Mouse (Mus musculus) right cerebral cortex, adult 2 months (tissue): ENCODE data around the gene Zfp941.
A peak's percentile ranks its signal among the peaks of the same experiment; 100 is the strongest.

Experiments
- DNase-seq, 2 experiments: peaks; one replicate each; pipeline ENCODE4 v3.0.0; 2021 to 2022; ENCODE audit warnings: low spot score in 2 of 2

The Zfp941 gene

GRCm38 (mm10) chr7:140840750-140841735 is 19.1 kb upstream of the Zfp941 start:
- DNase-seq, result no peak

DNA sequence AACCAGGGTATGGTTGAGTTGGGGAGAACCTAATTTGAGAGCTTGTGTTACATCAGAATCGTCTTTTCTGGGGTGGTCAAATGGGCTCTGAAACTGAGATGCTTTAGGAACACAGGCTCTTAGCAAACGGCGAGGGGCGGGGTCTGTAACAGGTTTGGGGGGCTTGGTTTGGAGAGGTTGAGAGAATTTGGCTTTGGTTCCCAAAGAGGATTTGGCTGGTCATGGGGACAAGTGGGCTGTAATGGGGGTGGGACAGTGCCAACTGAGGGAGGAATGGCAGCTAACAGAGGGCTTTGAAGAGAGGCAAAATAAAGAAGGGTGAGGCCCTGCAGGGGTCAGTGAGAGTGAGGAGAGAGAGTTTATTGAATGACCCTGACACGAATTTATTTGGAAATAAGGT is 17.6 kb upstream of the Zfp941 start:
- DNase-seq, result no peak

- peak in 1 of 2 experiments; percentile 40 for DNase-seq
Observed at GRCm38 (mm10) chr7:140836243-140837115, 14.5 kb upstream of the Zfp941 start.

DNA sequence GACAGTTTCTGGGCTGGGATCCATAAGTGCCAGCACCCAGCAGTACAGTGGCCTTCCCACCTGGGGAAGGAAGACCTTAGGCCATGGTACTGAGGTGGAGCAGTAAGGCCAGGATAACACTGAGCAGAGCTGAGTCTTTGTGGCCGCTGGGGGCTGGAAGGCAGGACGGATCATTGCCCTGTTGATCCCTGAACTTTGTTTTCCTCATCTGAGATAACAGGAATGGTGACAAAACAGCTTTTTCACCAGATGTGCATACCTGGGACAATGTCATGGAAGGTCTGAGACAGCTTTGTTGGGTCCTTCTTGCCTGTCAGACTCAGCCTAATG is 13.7 kb upstream of the Zfp941 start:
- no peak for DNase-seq

DNA sequence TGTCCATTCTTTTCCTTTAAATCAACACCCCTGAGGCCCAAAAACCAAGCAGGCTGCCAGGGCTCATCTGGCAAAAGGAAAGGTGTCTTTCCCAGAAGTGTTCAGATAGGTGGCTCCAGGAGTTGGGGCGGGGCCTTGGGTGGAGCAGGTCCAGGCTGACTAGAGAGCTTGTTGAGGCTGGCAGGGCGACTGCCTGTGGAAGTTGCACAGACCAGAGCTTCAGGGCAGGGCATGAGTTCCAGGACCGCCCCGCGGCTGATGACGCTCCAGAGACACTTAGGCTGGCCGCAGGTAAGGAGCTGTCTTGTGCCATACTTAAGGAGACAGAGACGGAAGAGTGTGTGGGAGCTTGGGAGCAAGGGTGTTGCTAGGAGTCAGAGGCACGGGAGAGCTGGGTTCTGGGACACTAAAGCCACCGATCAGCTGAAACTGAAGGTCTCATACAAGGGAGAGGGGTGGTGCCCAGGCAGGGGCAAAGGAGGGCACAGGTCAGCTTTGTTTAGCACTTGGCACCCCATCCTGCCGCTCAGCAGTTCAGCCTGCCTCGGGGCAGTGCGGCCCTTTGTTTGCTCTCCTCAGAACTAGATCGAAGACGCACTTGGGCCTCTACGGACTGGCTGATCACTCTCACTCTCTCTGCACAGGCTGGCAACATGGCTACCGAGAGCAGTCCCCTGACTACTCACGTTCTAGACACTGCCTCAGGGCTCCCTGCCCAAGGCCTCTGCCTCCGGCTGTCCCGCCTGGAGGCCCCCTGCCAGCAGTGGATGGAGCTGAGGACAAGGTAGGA is 13.2 kb upstream of the Zfp941 start, which contains the start of gene Urah:
TSS of gene Urah (plus strand) at position 51 of the 790 bp plus-strand sequence.
- DNase-seq, result no peak

GRCm38 (mm10) chr7:140833341-140833740 is 11.4 kb upstream of the Zfp941 start:
- no peak for DNase-seq

DNA sequence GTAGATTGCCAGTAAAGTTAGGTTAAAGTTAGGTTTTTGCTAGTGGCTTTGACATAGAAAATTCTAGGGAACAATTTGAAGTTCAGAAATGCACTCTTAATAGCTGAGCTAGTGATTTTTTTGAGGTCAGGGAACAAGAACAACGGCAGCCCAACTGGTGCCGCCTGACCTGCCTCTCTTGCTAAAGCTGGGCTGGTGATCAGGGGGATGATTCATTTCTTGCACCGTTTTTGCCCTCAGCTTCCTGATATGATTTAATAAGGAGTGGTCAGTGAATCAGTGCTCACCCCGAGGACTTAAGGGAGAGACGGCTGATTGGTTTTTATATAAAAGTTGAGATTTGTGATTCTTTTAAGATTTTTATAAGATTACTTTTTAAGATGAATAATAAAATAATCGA is 9.5 kb upstream of the Zfp941 start:
- DNase-seq, result no peak

GRCm38 (mm10) chr7:140828171-140828881 is 6.3 kb upstream of the Zfp941 start:
- peak; percentile 65 to 68 for DNase-seq

DNA sequence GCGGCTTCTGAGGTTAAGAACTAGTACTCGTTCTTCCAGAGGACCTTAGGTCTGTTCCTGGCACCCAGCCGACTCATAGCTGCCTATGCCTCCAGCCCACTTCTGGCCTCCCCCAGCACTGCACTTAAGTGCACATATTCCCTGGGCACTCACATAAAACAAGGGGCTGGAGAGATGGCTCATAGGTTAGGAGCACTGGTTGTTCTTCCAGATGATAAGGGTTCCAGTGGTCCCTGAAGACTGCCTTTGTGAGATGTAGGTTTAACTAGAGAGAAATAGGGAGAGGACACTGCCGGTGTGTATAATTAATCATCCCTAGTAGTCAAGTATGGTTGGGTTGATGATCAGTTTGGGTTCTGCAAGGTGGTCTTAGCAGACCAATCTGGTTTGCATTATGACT is 753 bp upstream of the Zfp941 start:
- no peak for DNase-seq

GRCm38 (mm10) chr7:140821305-140821652 is 699 bp downstream of the Zfp941 start:
- DNase-seq, result peak in 1 of 2 experiments; percentile 69

GRCm38 (mm10) chr7:140820173-140820572 is 1.8 kb downstream of the Zfp941 start:
- no peak for DNase-seq

GRCm38 (mm10) chr7:140812850-140813249 is 9.1 kb downstream of the Zfp941 start:
- no peak for DNase-seq

GRCm38 (mm10) chr7:140811714-140812113 is 10.3 kb downstream of the Zfp941 start:
- DNase-seq, result no peak

DNA sequence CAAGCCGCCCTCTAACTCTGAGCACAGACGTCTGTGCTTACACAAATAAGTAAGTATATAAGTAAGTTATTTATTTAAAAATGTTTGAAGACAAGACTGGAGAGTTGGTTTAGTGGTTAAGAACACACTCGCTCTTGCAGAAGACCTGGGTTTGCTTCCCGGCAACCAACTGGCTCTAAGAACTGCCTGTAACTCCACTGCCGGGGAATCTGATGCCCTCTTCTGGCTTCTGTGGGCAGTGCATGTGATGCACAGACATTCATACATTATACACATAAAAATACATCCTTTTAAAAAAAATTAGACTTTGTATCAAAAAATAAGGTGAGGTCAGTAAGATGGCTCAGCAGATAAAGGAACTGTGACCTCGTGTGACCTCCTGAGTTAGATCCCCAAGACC is 11.5 kb downstream of the Zfp941 start:
- no peak for DNase-seq

- DNase-seq, result peak; percentile 67 to 79
Observed at GRCm38 (mm10) chr7:140805704-140806103, 16.3 kb downstream of the Zfp941 start.

DNA sequence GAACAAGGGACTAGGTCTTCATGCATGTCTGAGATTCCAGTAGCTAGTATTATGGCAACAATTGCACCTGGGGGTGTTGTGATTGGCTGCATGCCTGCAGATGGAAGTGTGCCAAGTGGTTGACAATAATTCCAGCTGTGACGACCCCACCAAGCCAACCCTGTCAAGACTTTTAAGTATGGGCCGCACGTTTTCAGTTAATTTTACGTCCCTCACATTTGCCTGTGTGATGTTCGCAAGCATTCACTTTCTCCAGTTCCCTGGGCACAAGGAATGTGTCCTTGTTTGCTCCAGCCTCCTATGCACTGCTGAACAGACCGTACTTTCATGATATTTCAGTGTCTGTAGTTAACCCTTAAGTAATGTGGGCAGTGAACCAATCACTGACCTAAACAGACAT is 19.3 kb downstream of the Zfp941 start:
- DNase-seq, result no peak

- DNase-seq, result no peak
Observed at GRCm38 (mm10) chr7:140798212-140798611, 23.8 kb downstream of the Zfp941 start.

- DNase-seq, result no peak
Observed at GRCm38 (mm10) chr7:140797619-140798018, 24.4 kb downstream of the Zfp941 start.

DNA sequence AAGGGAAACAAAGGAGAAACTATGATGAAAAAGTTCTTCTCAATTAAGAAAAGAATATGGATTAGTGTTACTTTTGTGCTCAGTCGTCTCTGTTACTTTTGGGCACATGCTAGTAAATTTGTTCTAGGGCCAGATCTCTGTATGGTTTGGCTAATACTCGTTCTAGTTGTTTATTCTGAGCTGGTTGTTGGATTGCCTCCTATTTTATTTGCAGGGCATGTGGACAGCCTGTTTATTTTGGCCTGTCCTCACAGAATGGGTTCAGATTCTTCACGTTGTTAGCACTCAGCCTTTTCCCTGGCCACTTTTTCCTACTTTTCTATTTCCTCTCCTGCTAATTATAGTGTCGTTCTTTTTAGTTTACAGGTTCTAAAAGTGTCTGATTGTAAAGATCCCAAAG is 28.4 kb downstream of the Zfp941 start:
- DNase-seq, result no peak

DNA sequence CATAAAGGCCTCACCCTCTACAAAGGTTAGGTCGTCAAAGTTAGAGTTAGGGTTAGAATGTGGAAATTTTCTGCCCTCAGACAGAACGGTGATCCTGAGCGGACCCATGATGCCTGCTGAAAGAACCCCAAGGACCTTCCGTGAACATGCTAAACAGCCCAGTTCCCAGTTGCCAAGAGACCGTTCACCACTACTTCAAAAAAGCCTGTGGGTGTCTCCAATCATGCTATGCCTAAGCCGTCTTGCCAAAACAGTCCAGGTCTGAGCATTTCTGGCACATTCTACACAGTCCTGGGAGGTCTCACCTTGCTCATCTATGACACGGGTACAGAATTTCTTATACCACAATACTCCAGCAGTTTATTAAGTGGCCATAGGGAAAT is 33.9 kb downstream of the Zfp941 start:
- DNase-seq, result no peak

DNA sequence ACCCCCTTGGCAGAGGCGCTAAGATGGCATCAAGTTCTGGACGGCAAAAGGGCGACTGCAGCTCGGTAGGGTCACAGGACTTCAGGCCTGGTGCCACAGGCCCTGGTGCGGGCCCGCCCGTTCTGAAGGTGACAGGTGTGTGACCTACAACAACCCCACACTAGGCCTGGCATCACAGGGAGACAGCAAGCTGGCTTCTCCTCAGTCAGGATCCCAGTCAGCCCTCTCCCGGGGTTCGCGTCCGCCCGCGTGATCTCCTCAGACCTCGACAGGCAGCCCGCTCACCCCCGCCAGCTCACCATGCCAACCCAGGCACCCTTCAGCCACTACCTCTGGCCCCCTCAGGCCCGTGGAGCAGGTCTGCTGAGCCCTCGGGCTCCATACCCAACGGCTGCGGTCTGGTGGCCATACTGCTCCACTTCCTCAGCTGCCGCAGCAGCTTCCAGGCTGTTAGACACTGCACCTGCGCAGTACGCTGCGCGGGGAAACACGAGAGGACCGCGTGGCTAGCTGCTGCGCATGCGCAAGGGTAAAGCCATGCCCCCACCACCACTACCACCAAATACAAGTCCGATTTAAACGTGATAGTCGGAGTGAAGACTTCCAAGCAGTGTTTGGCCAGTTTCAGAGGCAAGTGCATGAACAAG is 34.4 kb downstream of the Zfp941 start, which contains the start of gene Syce1:
TSS of gene Syce1 (minus strand) at position 447 of the 647 bp plus-strand sequence.
- DNase-seq, result no peak
